Mouse (Mus musculus) heart, embryonic 13.5 days (tissue): Measurements from ENCODE around the gene Glipr2. TPM values are rescaled to one million over a fixed set of nuclear protein-coding genes. Genes with fewer than 3 reads are reported as not detected.

Experiments
- ATAC-seq: fragments of 200-750 bp; cut with Nextera tagmentation; 2 replicates; pipeline ENCODE4 v1.8.0; 2017; ENCODE audit warnings: moderate TSS enrichment; ENCODE audit not compliant: insufficient number of reproducible peaks, low FRiP score, low TSS enrichment; ENCODE audit errors: extremely low read depth
- H3K27ac ChIP-seq: fragments of 300-500 bp; sonication (generic); replicated peaks from 2 replicates; pipeline ENCODE4 v1.5.1; 2015; ENCODE audit warnings: moderate library complexity, mild to moderate bottlenecking, inconsistent platforms
- H3K27me3 ChIP-seq: fragments of 300-500 bp; sonication (generic); replicated peaks from 2 replicates; pipeline ENCODE4 v1.6.1; 2015; ENCODE audit warnings: mild to moderate bottlenecking, inconsistent platforms
- H3K36me3 ChIP-seq: fragments of 300-500 bp; sonication (generic); 2 replicates; pipeline ENCODE4 v1.6.1; 2015; ENCODE audit warnings: mild to moderate bottlenecking, inconsistent platforms
- H3K4me1 ChIP-seq: fragments of 300-500 bp; sonication (generic); 2 replicates; pipeline ENCODE4 v1.6.1; 2015; ENCODE audit warnings: inconsistent platforms
- H3K4me2 ChIP-seq: fragments of 300-500 bp; sonication (generic); 2 replicates; pipeline ENCODE4 v1.6.1; 2015; ENCODE audit warnings: inconsistent platforms, mild to moderate bottlenecking, moderate library complexity
- H3K4me3 ChIP-seq: fragments of 300-500 bp; sonication (generic); 2 replicates; pipeline ENCODE4 v1.5.1; 2015; ENCODE audit warnings: moderate library complexity, mild to moderate bottlenecking, inconsistent platforms
- H3K9ac ChIP-seq: fragments of 300-500 bp; sonication (generic); 2 replicates; pipeline ENCODE4 v1.6.1; 2015; ENCODE audit warnings: inconsistent platforms, mild to moderate bottlenecking, moderate library complexity
- H3K9me3 ChIP-seq: fragments of 300-500 bp; sonication (generic); 2 replicates; pipeline ENCODE4 v1.6.1; 2016; ENCODE audit warnings: inconsistent platforms
- WGBS: fragments of 180-500 bp; shearing (Covaris S2); methylation state at CpG from one replicate; pipeline ENCODE4 v1.1.7; 2015; ENCODE audit warnings: mixed read lengths; 5-methylcytosine and 5-hydroxymethylcytosine counted together
- polyA plus RNA-seq: library from polyadenylated mRNA; unstranded; fragments of >200 nt; fragmentation: Nextera tagmentation; extraction: Ambion mirVana; gene quantifications from 2 replicates; pipeline ENCODE4 v1.2.1, GENCODE M21; 2015

Glipr2 gene
- polyA plus RNA-seq, 1 experiment from 2014 or later: 63.2 TPM

DNA sequence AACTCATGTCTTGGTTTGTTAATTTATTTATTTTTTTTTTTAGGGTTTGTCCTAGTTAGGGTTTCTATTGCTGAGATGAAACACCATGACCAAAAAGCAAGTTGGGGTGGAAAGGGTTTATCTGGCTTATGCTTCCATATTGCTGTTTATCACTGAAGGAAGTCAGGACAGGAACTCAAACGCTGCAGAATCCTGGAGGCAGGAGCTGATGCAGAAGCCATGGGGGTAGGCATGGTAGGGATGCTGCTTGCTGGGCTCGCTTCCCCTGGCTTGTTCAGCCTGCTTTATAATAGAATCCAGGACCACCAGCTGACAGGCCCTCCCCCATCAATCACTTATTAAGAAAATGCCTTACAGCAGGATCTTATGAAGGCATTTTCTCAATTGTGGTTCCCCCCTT, 53.7 kb downstream of the Glipr2 start:
- WGBS: 45% methylated on average over 2 of the region's 2 CpGs
- Histone ChIP-seq H3K4me2 (no peak overlapping the region), H3K36me3 (peaks cover 10% of the 10 kb centered on the region), H3K4me3 (no peak overlapping the region), H3K27ac (no peak overlapping the region), H3K9ac (no peak overlapping the region), H3K4me1 (peaks cover 28% of the 10 kb centered on the region), H3K27me3 (no peaks in the 10 kb centered on the region), H3K9me3 (no peaks in the 10 kb centered on the region)
- ATAC-seq: no peak

DNA sequence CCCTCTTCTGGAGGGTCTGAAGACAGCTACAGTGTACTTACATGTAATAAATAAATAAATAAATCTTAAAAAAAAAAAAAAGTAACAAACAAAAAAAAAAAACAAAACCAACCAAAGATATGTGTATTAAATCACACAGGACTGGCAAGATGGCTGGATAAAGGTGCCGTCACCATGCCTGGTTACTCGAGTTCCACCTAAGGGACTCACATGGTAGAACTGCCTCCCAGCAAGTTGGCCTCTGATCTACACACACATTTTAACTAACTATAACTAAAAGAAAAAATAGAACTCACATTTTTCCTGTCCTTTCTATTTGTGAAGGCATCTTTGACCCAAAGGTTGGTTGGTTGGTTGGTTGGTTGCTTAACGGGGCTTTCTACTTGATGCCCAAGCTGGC, 54.6 kb downstream of the Glipr2 start:
- H3K27me3 ChIP-seq: no peaks in the 10 kb centered on the region
- peak overlapping the region; percentile 87 for H3K27ac ChIP-seq
- peak overlapping the region; percentile 100 for H3K4me3 ChIP-seq
- H3K4me1 ChIP-seq: peaks cover 34% of the 10 kb centered on the region
- H3K36me3 ChIP-seq: peaks cover 10% of the 10 kb centered on the region
- peak overlapping the region; percentile 75 for H3K4me2 ChIP-seq
- peak overlapping the region; percentile 98 for H3K9ac ChIP-seq
- WGBS: 80% methylated on average over 3 of the region's 3 CpGs
- no peak for ATAC-seq
- H3K9me3 ChIP-seq: no peaks in the 10 kb centered on the region

DNA sequence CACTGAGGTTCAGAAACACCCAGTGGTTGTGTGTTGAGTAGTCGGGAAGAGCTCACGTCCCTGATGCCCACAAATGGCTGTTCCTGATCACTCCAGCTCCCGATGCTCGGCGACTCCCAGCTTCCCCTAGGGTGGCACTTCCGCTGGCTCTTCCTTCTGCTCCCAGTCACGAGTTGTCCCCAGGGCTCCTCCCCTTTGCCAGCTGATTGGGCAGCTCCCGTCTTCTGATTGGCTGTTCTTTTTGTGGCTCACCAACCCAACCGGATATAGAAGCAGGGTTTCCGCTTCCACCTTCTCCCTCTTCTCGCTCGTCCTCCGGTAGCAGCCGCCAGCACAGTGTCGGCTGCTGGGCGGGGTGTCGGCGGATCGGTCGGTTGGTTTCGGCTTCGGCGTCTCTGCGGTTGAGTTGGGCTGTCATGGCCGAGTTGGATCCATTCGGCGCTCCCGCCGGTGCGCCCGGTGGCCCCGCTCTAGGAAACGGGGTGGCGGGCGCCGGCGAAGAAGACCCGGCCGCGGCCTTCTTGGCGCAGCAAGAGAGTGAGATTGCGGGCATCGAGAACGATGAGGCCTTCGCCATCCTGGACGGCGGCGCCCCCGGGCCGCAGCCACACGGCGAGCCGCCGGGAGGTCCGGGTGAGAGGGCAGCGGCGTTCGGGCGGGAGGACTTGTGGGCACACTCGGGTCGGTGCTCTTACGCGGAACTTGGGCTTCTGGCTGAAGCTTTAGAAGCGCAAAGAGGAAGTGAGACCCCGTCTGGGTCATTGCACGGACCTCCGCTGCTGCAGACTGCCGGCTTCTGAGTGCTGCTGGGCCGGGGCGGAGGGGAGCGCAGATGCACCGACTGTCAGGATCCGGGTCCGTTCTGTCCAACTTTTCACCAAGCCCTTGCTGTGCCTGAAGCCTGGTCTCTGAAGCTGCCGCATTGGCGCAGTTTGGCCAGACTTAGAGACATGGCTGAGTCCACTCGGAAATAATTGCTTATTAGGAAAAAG, 55.5 kb downstream of the Glipr2 start:
- Histone ChIP-seq H3K27me3 (no peaks in the 10 kb centered on the region), H3K9me3 (no peaks in the 10 kb centered on the region), H3K4me1 (peaks cover 34% of the 10 kb centered on the region), H3K36me3 (peaks cover 10% of the 10 kb centered on the region), H3K4me2 (peak overlapping the region; percentile 75), H3K4me3 (peak overlapping the region; percentile 100), H3K9ac (peak overlapping the region; percentile 98), H3K27ac (peak overlapping the region; percentile 87)
- peak; percentile 94 for ATAC-seq
- 1% methylated on average over 77 of the region's 77 CpGs for WGBS

DNA sequence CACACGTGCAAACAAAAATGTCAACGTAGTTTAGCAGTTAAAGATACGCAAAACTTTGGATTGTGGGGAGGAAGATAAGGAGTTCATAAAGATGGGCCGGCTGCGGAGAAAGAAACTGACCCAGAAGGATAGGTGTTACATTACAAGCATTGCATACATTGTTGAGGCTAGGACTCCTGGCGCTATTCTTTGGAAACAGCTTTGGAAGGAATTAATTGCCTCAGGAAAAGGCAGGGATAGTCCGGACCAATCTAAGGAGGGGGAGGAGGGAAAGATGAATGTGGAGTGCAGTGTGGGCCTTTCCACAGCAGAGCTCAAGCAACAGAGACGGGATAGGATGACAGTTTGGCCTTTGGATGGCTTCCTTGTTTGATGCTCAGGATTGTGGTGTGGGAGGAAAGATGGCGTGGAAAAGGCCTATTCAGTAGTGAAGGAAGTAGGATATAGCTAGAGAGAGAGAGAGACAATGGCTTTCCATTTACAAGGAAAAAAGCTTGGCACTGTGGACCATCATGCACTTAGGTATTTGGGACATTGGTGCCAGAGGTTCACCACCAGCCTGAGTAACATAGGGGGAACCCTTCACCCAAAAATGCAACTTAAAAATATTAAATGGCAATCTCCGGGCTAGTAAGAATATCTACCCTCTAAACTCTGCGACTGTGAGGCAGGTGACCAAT, 56.3 kb downstream of the Glipr2 start:
- ATAC-seq: no peak
- WGBS: 20% methylated on average over 11 of the region's 11 CpGs
- Histone ChIP-seq H3K9me3 (no peaks in the 10 kb centered on the region), H3K27me3 (no peaks in the 10 kb centered on the region), H3K27ac (peak overlapping the region; percentile 87), H3K4me2 (peak overlapping the region; percentile 75), H3K4me3 (peak overlapping the region; percentile 100), H3K36me3 (peaks cover 18% of the 10 kb centered on the region), H3K9ac (peak overlapping the region; percentile 98), H3K4me1 (peaks cover 41% of the 10 kb centered on the region)

DNA sequence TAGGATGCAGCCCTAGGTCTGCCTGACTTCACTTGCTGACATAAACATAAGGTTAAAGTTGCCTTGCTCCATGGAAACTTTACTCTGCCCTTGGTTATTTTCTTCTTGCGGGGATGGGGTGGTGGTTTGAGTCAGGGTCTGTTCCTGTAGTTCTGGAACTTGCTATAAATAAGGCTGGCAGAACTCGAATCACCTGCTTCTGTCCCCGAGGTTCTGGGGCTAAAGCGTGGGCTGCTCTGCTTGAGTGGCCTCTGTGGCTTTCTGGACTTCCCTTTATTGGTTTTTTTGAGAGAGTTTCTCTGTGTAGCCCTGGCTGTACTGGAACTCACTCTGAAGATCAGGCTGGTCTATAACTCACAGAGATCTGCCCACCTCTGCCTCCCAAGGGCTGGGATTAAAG, 58.9 kb downstream of the Glipr2 start:
- Histone ChIP-seq H3K4me2 (no peak overlapping the region), H3K4me1 (peaks cover 42% of the 10 kb centered on the region), H3K27me3 (no peaks in the 10 kb centered on the region), H3K9ac (no peak overlapping the region), H3K27ac (no peak overlapping the region), H3K36me3 (peaks cover 43% of the 10 kb centered on the region), H3K9me3 (no peaks in the 10 kb centered on the region), H3K4me3 (no peak overlapping the region)
- ATAC-seq: no peak
- WGBS: 91% methylated on average over 4 of the region's 4 CpGs

DNA sequence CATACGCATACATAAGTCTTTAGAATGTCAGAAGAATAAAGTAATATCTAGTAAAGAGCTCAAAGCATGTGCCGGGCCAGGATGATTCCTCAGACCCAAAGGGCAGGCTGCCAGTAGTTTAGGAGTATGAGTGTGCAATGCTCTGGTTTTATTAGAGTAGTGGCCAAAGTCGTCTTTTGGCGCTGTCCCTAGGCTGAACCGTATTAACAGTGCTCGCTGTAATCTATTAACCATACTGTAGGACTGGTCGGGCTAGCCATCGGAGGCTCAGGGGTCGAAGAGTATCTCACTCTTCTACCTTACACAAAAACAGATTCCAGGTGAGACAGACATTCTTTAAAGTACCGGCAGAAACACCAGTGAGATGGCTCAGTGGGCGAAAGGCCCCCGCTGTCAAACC, 59.6 kb downstream of the Glipr2 start:
- H3K4me2 ChIP-seq: no peak overlapping the region
- peaks cover 50% of the 10 kb centered on the region for H3K36me3 ChIP-seq
- H3K27ac ChIP-seq: no peak overlapping the region
- 90% methylated on average over 12 of the region's 12 CpGs for WGBS
- no peak overlapping the region for H3K4me3 ChIP-seq
- no peaks in the 10 kb centered on the region for H3K27me3 ChIP-seq
- peaks cover 41% of the 10 kb centered on the region for H3K4me1 ChIP-seq
- no peak for ATAC-seq
- no peaks in the 10 kb centered on the region for H3K9me3 ChIP-seq
- H3K9ac ChIP-seq: no peak overlapping the region

DNA sequence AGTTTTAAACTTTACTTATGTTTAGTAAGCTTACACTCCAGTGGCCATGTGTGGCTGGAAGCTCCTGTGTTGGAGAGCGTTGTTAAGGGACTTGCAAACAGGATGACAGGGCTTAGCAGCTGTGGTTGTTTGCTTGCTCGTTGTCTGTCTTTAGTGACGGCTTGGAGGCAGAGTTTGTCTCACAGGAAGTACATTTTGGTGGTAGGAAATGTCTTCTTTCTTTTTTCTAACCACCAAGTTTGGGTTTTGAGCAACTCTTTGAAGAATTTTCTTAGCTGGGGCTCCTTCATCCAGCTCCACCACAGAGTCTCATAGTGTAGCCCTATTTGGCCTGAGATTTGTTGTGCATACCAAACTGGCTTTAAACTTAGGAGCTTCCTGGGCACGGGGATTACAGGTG, 65.1 kb downstream of the Glipr2 start:
- ATAC-seq: no peak
- H3K4me3 ChIP-seq: no peak overlapping the region
- H3K36me3 ChIP-seq: peaks cover 95% of the 10 kb centered on the region
- 84% methylated on average over 4 of the region's 4 CpGs for WGBS
- H3K27me3 ChIP-seq: no peaks in the 10 kb centered on the region
- no peaks in the 10 kb centered on the region for H3K9me3 ChIP-seq
- no peak overlapping the region for H3K4me2 ChIP-seq
- H3K9ac ChIP-seq: no peak overlapping the region
- peaks cover 9% of the 10 kb centered on the region for H3K4me1 ChIP-seq
- no peak overlapping the region for H3K27ac ChIP-seq

DNA sequence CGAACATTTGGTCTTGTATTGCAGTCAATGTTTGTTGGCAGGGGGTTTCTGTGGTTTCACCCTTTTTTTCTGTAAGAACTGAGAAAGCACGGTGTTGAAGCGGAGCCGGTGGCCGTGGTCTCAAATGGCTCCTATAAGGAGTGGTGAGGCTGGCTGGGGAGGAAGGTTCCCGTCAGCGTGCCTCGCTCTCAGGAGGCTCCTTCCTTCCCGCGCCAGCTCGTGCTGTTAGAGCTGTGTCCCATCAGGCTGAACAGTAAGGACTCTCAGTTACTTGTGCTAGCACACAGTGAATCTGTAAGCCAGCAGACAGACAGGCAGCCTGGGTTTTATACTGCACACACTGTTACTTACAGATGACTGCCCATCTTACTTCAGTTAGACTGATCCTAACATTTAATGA, 65.6 kb downstream of the Glipr2 start:
- H3K4me1 ChIP-seq: peaks cover 13% of the 10 kb centered on the region
- no peak overlapping the region for H3K9ac ChIP-seq
- H3K9me3 ChIP-seq: no peaks in the 10 kb centered on the region
- no peak overlapping the region for H3K4me2 ChIP-seq
- 89% methylated on average over 11 of the region's 11 CpGs for WGBS
- H3K4me3 ChIP-seq: no peak overlapping the region
- no peak for ATAC-seq
- peaks cover 100% of the 10 kb centered on the region for H3K36me3 ChIP-seq
- H3K27ac ChIP-seq: no peak overlapping the region
- H3K27me3 ChIP-seq: no peaks in the 10 kb centered on the region

DNA sequence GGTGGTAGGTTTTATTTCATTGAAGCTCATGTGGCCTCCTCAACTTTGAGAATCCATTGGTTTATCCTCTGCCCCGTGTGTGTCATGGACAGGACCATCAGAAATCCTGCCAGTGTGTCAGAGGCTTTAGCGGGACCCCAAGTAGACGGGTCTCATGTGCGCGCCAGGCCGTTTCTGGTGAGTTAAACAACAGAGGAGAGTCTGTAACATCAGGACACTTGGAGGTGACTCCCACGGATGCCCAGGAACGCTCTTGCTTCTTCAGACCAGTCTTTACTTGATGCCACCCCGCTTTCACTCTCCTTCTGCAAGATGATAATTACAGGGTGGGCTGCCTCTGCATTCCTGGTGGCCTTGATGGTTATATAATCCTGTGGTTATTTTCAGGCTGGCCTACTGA, 66.5 kb downstream of the Glipr2 start:
- no peak overlapping the region for H3K4me3 ChIP-seq
- peaks cover 14% of the 10 kb centered on the region for H3K4me1 ChIP-seq
- no peak for ATAC-seq
- 93% methylated on average over 9 of the region's 9 CpGs for WGBS
- peaks cover 99% of the 10 kb centered on the region for H3K36me3 ChIP-seq
- no peaks in the 10 kb centered on the region for H3K27me3 ChIP-seq
- no peak overlapping the region for H3K9ac ChIP-seq
- no peak overlapping the region for H3K4me2 ChIP-seq
- H3K27ac ChIP-seq: no peak overlapping the region
- H3K9me3 ChIP-seq: no peaks in the 10 kb centered on the region

DNA sequence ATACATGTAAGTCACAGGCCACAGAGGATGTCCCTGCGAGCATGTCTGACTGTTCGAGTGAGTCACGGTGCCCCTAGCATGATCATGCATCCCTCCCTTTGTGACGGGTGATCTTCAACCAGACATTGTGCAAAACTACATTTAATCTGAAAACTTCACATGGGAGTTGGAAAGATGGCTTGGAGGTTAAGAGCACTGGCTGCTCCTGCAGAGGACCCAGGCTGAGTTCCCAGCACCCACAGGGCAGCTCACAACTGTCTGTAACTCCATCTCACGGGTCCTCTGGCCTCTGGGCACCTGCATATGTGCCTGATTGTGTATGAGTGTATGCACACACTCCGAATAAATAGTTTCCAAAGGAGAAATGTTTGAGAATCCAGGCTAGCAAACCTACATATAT, 67.0 kb downstream of the Glipr2 start:
- Histone ChIP-seq H3K27ac (no peak overlapping the region), H3K36me3 (peaks cover 99% of the 10 kb centered on the region), H3K9me3 (no peaks in the 10 kb centered on the region), H3K27me3 (no peaks in the 10 kb centered on the region), H3K4me2 (no peak overlapping the region), H3K4me3 (no peak overlapping the region), H3K9ac (no peak overlapping the region), H3K4me1 (peaks cover 19% of the 10 kb centered on the region)
- no peak for ATAC-seq
- WGBS: 95% methylated on average over 6 of the region's 6 CpGs

DNA sequence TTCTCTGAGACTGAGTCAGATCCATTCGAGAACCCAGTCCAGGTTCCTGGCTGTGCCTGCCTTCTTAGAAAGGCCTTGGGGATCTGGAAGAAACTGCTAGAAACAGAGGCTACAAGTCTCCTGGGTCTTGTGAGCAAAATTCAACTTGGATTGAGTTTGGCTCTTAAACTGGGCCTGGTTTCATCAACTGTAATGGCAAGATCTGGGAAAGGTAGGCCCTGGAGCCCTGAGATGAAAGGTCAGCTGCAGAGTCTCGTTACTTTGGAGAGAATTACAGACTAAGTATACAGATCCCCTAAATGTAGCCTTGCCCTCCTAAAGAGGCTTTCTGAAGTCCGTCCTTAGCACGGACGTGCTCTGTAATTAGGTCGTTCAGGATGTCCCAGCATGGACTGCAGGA, 68.4 kb downstream of the Glipr2 start:
- 92% methylated on average over 6 of the region's 6 CpGs for WGBS
- peaks cover 32% of the 10 kb centered on the region for H3K4me1 ChIP-seq

More for the DNA sequence above, 68.4 kb downstream of the Glipr2 start:
- no peaks in the 10 kb centered on the region for H3K27me3 ChIP-seq
- H3K9me3 ChIP-seq: no peaks in the 10 kb centered on the region
- no peak overlapping the region for H3K4me2 ChIP-seq
- no peak for ATAC-seq
- H3K4me3 ChIP-seq: no peak overlapping the region
- peaks cover 99% of the 10 kb centered on the region for H3K36me3 ChIP-seq
- no peak overlapping the region for H3K9ac ChIP-seq
- H3K27ac ChIP-seq: no peak overlapping the region
